Mouse (Mus musculus) midbrain, embryonic 14.5 days (tissue): ENCODE measurements at regions not wholly inside any gene's neighbourhood (a gene's known extent, or its start where the extent isn't known, plus 50 kb on each side); places are given as distances from the start of the nearest gene placed in this dataset.

Experiments
- ATAC-seq: fragments of 200-750 bp; cut with Nextera tagmentation; 2 replicates; pipeline ENCODE4 v1.8.0; 2017; ENCODE audit warnings: moderate number of reproducible peaks, moderate library complexity; ENCODE audit not compliant: low FRiP score, low TSS enrichment
- DNase-seq: peaks from one replicate; pipeline ENCODE4 v3.0.0-alpha.2; 2015
- H3K27ac ChIP-seq: fragments of 300-500 bp; sonication (generic); replicated peaks from 2 replicates; pipeline ENCODE4 v1.5.1; 2014; ENCODE audit warnings: mild to moderate bottlenecking, low read depth, low read length, moderate library complexity
- H3K27me3 ChIP-seq: fragments of 300-500 bp; sonication (generic); 2 replicates; pipeline ENCODE4 v1.6.1; 2014; ENCODE audit warnings: low read length, control low read depth, mixed read lengths; ENCODE audit not compliant: control insufficient read depth, insufficient read depth
- H3K36me3 ChIP-seq: fragments of 300-500 bp; sonication (generic); 2 replicates; pipeline ENCODE4 v1.6.1; 2014; ENCODE audit warnings: low read length, control low read depth; ENCODE audit not compliant: control insufficient read depth, insufficient read depth
- H3K4me1 ChIP-seq: fragments of 300-500 bp; sonication (generic); 2 replicates; pipeline ENCODE4 v1.6.1; 2014; ENCODE audit warnings: mild to moderate bottlenecking, antibody characterized with exemption, low read length, control low read depth; ENCODE audit not compliant: control insufficient read depth, insufficient read depth
- H3K4me2 ChIP-seq: fragments of 300-500 bp; sonication (generic); 2 replicates; pipeline ENCODE4 v1.6.1; 2014; ENCODE audit warnings: mild to moderate bottlenecking, low read length, moderate library complexity
- H3K4me3 ChIP-seq: fragments of 300-500 bp; sonication (generic); replicated peaks from 2 replicates; pipeline ENCODE4 v1.5.1; 2014; ENCODE audit warnings: low read depth, low read length
- H3K9ac ChIP-seq: fragments of 300-500 bp; sonication (generic); replicated peaks from 2 replicates; pipeline ENCODE4 v1.6.1; 2014; ENCODE audit warnings: mild to moderate bottlenecking, low read length, moderate library complexity
- H3K9me3 ChIP-seq: fragments of 300-500 bp; sonication (generic); 2 replicates; pipeline ENCODE4 v1.6.1; 2016; ENCODE audit warnings: low read length, control low read depth, mixed read lengths; ENCODE audit not compliant: control insufficient read depth
- WGBS: fragments of 180-500 bp; shearing (Covaris S2); extraction: QIAGEN DNeasy Blood & Tissue Kit; methylation state at CpG from one replicate; pipeline ENCODE4 v1.1.7; 2014; 5-methylcytosine and 5-hydroxymethylcytosine counted together

- Histone ChIP-seq H3K9ac (no peak overlapping the region), H3K36me3 (no peaks in the 10 kb centered on the region), H3K9me3 (no peaks in the 10 kb centered on the region), H3K4me2 (no peak overlapping the region), H3K4me1 (no peaks in the 10 kb centered on the region), H3K4me3 (no peak overlapping the region), H3K27ac (no peak overlapping the region), H3K27me3 (no peaks in the 10 kb centered on the region)
- DNase-seq (no peak), ATAC-seq (no peak)
These were observed 406.8 kb upstream of the Ppp6c start for GRCm38 (mm10) chr2:39633041-39633440.

GRCm38 (mm10) chr2:39614221-39614620 lies 388.0 kb upstream of the Ppp6c start:
- no peaks in the 10 kb centered on the region for H3K36me3 ChIP-seq
- no peak overlapping the region for H3K4me3 ChIP-seq
- no peaks in the 10 kb centered on the region for H3K9me3 ChIP-seq
- H3K4me1 ChIP-seq, result no peaks in the 10 kb centered on the region
- WGBS, result 88% methylated on average over 10 of the region's 10 CpGs
- no peak overlapping the region for H3K27ac ChIP-seq
- no peaks in the 10 kb centered on the region for H3K27me3 ChIP-seq
- H3K9ac ChIP-seq, result no peak overlapping the region
- no peak for DNase-seq
- no peak overlapping the region for H3K4me2 ChIP-seq
- ATAC-seq, result no peak

- H3K27ac ChIP-seq, result no peak overlapping the region
- no peaks in the 10 kb centered on the region for H3K27me3 ChIP-seq
- no peak for DNase-seq
- 85% methylated on average over 1 of the region's 1 CpGs for WGBS
- H3K4me2 ChIP-seq, result no peak overlapping the region
- no peaks in the 10 kb centered on the region for H3K36me3 ChIP-seq
- no peaks in the 10 kb centered on the region for H3K4me1 ChIP-seq
- H3K4me3 ChIP-seq, result no peak overlapping the region
- H3K9ac ChIP-seq, result no peak overlapping the region
- ATAC-seq, result peak; percentile 27; the same call in 1 of the 2 replicates
- H3K9me3 ChIP-seq, result no peaks in the 10 kb centered on the region
These were observed 386.6 kb upstream of the Ppp6c start for GRCm38 (mm10) chr2:39612809-39613208.

- Histone ChIP-seq H3K9me3 (no peaks in the 10 kb centered on the region), H3K27ac (no peak overlapping the region), H3K36me3 (no peaks in the 10 kb centered on the region), H3K9ac (no peak overlapping the region), H3K4me3 (no peak overlapping the region), H3K27me3 (no peaks in the 10 kb centered on the region), H3K4me2 (no peak overlapping the region), H3K4me1 (no peaks in the 10 kb centered on the region)
- peak; percentile 65 for DNase-seq
- 84% methylated on average over 2 of the region's 2 CpGs for WGBS
- no peak for ATAC-seq
These were observed 386.0 kb upstream of the Ppp6c start for GRCm38 (mm10) chr2:39612236-39612635.

- ATAC-seq (no peak), DNase-seq (no peak)
- Histone ChIP-seq H3K4me3 (no peak overlapping the region), H3K36me3 (no peaks in the 10 kb centered on the region), H3K4me2 (no peak overlapping the region), H3K4me1 (no peaks in the 10 kb centered on the region), H3K27ac (no peak overlapping the region), H3K9me3 (no peaks in the 10 kb centered on the region), H3K9ac (no peak overlapping the region), H3K27me3 (no peaks in the 10 kb centered on the region)
These were observed 376.0 kb upstream of the Ppp6c start for GRCm38 (mm10) chr2:39602256-39602655.

- no peak overlapping the region for H3K4me2 ChIP-seq
- H3K9ac ChIP-seq, result no peak overlapping the region
- ATAC-seq (no peak), DNase-seq (no peak)
- no peaks in the 10 kb centered on the region for H3K4me1 ChIP-seq
- H3K36me3 ChIP-seq, result no peaks in the 10 kb centered on the region
- no peak overlapping the region for H3K4me3 ChIP-seq
- H3K9me3 ChIP-seq, result no peaks in the 10 kb centered on the region
- WGBS, result 78% methylated on average over 1 of the region's 1 CpGs
- H3K27me3 ChIP-seq, result no peaks in the 10 kb centered on the region
- no peak overlapping the region for H3K27ac ChIP-seq
These were observed 331.9 kb upstream of the Ppp6c start for GRCm38 (mm10) chr2:39558193-39558592.

- Histone ChIP-seq H3K4me3 (no peak overlapping the region), H3K4me2 (no peak overlapping the region), H3K27me3 (no peaks in the 10 kb centered on the region), H3K4me1 (no peaks in the 10 kb centered on the region), H3K9ac (no peak overlapping the region), H3K9me3 (no peaks in the 10 kb centered on the region), H3K36me3 (no peaks in the 10 kb centered on the region), H3K27ac (no peak overlapping the region)
- WGBS, result 94% methylated on average over 2 of the region's 2 CpGs
- DNase-seq (no peak), ATAC-seq (no peak)
These were observed 281.7 kb upstream of the Ppp6c start for GRCm38 (mm10) chr2:39507984-39508383.

GRCm38 (mm10) chr2:39483208-39483912 lies 257.1 kb upstream of the Ppp6c start:
- 11% methylated on average over 12 of the region's 12 CpGs for WGBS
- no peak overlapping the region for H3K27ac ChIP-seq
- peak; percentile 56; the same call in 1 of the 2 replicates for ATAC-seq

GRCm38 (mm10) chr2:39482608-39483007 lies 256.4 kb upstream of the Ppp6c start:
- Histone ChIP-seq H3K27me3 (no peaks in the 10 kb centered on the region), H3K4me1 (0 out of 2 replicates have a peak, but pooled peaks cover 5% of the 10 kb centered on the region), H3K9ac (no peak overlapping the region), H3K9me3 (no peaks in the 10 kb centered on the region), H3K27ac (no peak overlapping the region), H3K4me2 (no peak overlapping the region), H3K4me3 (no peak overlapping the region), H3K36me3 (no peaks in the 10 kb centered on the region)
- peak; percentile 25 for DNase-seq
- 13% methylated on average over 2 of the region's 2 CpGs for WGBS
- no peak for ATAC-seq

More at GRCm38 (mm10) chr2:39483208-39483912, 257.1 kb upstream of the Ppp6c start:
- DNase-seq, result peak; percentile 30
- Histone ChIP-seq H3K36me3 (no peaks in the 10 kb centered on the region), H3K4me3 (no peak overlapping the region), H3K27me3 (no peaks in the 10 kb centered on the region), H3K9me3 (no peaks in the 10 kb centered on the region), H3K9ac (no peak overlapping the region), H3K4me2 (peak overlapping the region; percentile 32), H3K4me1 (0 out of 2 replicates have a peak, but pooled peaks cover 5% of the 10 kb centered on the region)
